Mouse (Mus musculus) c-Kit-positive CD71-negative TER-119-negative erythroid progenitor cells, embryonic 14.5 days (primary cell): ENCODE results near the gene Ror1.
A peak's percentile ranks its signal among the peaks of the same experiment; 100 is the strongest.

ENCODE experiments used
- DNase-seq: peaks from one replicate; pipeline ENCODE4 v3.0.0-alpha.2; 2013; ENCODE audit warnings: low read depth

Ror1 gene

DNA sequence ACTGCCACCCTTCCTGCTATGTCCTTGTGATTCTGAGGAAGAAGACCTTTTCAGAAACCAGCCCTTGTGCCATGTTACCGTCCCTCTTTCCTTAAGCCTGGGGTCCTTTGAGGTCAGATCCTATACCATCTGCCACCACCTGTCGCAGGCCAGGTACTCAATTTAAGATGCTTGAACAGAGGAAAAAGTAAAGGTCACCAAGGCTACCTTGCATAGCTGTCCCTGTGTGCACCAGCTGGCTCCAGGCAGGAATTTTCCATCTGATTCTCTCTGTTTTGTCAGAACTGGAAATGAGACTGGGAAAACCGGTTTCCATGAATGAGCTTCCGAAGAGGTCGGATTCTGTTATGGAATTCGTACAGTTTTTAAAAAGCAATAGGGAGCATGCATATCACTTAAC lies 294.8 kb downstream of the Ror1 start:
- no peak for DNase-seq

GRCm38 (mm10) chr4:100391021-100391420 lies 295.4 kb downstream of the Ror1 start:
- DNase-seq, result no peak

GRCm38 (mm10) chr4:100393374-100394061 lies 297.9 kb downstream of the Ror1 start:
- DNase-seq, result no peak

DNA sequence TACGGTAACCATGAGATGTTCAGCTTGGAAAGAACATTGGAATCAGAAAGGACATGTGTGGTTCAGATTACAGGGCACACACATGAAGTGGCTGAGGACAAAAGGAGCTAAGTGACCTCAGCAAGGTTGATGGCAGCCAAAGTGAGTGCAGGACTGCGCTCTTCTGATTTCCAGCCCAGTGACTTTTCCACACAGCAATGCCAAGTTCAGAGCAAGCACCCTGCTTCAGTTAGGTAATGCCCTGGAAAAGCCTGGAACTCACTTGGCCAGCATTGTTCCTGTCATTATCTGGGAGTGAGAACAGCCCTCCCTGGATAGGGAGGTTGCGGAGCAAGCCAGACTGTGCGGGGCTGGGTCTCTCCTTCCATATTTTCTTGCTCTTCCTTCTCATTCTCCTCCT lies 299.8 kb downstream of the Ror1 start:
- DNase-seq, result no peak

DNA sequence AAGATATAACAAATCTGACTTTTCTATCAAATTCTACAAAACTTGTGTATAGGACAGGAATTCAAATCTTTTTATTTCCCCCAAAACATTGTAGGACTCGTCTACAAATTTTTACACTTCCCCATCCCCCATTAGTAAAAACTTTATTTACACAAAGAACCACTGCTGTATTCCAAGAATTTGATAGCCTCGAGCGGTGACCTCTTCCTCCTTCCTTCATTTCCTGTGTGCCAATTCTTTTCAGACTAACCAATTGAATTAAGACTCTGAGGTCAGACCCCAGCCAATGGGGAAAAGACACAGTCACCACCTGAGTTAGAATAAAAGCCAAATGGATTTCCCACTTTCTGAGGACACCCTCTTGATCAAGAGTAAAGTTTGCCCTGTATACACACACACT lies 302.5 kb downstream of the Ror1 start:
- no peak for DNase-seq

GRCm38 (mm10) chr4:100401078-100401477 lies 305.5 kb downstream of the Ror1 start:
- no peak for DNase-seq

DNA sequence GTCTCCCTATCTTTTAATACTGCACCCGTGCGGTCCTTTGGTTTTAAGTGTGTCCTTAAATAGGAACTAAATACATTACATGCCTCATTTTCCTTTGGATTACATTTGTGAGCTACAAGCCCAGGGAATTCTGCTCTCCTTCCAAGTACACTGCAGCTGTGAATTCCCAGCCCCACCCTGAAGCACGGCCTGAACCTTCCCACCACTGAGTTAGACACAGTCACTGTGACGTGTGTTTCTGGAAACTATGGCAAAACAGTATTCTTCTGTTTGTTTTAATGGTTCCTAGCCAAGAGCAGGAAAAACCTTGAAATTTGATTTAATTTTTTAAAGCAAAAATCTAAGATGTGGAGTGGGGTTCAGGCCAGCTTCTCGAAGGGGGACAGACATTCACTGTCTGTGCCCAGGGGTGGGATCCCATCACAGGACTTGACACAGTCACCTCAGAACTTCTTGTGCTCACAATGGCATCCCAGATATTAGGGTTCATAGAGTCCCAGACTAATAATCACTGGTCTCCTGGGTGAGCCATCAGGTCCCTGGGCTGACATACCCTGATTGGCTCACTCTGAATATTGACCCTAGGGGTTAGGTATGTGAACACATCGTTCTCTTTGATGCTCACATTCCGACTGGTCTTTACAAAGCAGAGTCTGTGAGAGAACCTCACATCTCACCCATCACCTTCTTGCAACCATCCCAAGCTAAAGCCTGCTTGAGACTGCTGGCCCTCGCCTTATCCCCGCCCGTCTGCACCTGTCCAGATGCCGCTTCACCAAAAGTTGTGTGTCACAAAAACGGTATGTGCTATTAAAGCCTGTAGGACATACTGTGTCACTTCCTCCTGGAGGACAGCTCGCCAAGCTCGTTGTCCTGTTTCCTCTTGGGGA lies 306.2 kb downstream of the Ror1 start:
- no peak for DNase-seq

- DNase-seq, result peak; percentile 42
Observed at GRCm38 (mm10) chr4:100407261-100407874, 311.8 kb downstream of the Ror1 start.

DNA sequence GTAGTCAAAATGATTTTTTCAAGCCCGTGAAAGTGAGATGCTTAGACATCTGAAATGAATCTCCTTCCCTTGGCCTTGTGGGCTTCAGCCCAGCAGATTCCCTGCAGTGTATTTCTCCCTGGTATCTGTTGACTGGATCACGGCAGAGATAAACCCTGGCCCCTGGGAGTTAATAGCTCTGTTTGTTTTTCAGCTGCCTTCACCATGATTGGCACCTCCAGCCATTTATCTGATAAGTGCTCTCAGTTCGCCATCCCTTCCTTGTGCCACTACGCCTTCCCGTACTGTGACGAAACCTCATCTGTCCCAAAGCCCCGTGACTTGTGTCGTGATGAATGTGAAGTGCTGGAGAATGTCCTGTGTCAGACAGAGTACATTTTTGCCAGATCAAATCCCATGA lies 313.9 kb downstream of the Ror1 start:
- DNase-seq, result no peak

DNA sequence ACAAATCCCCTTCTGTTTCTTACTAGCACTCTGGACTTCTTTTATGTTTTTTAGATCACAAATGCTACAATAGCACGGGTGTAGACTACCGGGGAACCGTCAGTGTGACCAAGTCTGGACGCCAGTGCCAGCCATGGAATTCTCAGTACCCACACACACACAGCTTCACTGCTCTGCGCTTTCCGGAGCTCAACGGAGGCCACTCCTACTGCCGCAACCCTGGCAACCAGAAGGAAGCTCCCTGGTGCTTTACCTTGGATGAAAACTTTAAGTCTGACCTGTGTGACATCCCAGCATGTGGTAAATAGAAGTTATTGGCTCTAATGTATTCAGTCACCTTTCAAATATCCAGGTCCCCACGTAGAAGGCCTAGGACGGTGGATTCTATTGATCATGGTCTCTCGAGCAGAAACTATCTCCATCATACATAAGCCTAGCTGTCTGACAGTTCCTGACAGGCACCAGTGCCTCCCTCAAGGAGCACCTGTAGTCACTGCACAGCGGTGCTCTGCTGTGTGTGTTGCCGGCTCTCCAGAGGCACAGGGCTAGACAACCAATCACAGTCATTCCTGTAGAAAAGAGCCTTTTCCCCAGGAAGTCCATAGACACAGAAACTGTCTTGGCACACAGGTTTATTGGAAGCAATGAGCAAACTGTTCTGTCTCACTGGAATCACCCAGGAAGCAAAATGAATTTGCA lies 316.4 kb downstream of the Ror1 start:
- DNase-seq, result no peak

- DNase-seq, result no peak
Observed at GRCm38 (mm10) chr4:100422756-100423155, 327.2 kb downstream of the Ror1 start.

GRCm38 (mm10) chr4:100426101-100426500 lies 330.5 kb downstream of the Ror1 start:
- no peak for DNase-seq

GRCm38 (mm10) chr4:100429371-100429900 lies 333.8 kb downstream of the Ror1 start:
- no peak for DNase-seq

DNA sequence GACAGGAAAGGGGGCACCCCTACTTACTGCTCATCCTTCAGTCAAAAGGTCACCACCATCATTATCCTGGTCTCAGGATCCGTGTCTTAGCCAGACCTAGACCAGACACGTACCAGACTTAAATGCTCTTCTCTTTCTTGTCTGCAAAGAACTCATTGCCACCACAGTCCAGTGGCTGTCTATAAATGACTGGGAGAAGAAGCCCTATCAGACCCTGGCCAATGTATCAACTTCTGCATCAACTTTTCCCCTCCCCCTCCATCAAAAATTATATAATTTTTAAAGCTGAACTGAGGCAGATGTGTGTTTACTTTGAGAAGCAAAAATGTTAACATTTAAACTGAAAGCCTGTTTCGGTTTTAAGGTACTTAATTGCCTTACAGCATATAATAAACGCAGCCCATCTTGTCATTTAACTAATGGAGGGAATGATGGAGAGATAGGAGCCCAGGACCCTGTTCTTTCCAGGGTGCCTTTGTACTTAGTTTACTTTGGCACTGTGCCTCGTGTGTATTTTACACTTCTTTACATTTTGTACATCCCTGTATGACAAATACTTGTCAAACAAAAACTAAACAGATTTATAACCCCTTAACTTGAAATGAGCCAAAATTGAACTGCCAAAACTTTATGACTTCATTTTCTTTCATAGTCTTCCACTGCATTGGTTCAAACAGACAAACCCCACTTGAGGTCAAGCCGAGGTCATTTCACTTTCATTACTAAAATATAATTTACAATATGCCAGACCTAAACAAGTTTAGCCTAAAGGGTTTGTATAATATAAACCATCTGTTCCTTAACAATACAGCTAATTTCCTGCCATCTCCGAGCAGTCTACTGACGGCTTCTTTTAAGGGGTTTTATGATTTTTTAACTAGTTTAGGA lies 339.9 kb downstream of the Ror1 start:
- DNase-seq, result no peak

DNA sequence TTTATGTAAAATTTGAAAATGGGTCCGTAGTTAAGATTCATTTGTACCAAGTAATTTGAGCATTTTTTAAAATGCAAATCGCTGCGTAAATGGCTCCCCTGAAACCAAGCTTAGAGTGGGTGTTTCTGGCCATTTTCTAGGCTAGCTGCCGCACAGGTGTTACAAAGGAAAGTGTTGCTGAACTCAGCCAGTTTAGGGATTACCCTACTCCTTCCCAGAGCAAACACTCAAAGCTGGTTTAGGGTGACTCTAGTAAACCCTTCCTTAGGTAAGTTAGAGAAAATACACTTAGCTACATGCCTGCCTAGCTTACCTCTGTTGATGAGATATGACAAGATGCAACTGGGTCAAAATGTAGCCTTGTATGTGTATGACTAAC lies 340.6 kb downstream of the Ror1 start:
- no peak for DNase-seq

- DNase-seq, result no peak
Observed at GRCm38 (mm10) chr4:100446897-100447296, 351.3 kb downstream of the Ror1 start.

DNA sequence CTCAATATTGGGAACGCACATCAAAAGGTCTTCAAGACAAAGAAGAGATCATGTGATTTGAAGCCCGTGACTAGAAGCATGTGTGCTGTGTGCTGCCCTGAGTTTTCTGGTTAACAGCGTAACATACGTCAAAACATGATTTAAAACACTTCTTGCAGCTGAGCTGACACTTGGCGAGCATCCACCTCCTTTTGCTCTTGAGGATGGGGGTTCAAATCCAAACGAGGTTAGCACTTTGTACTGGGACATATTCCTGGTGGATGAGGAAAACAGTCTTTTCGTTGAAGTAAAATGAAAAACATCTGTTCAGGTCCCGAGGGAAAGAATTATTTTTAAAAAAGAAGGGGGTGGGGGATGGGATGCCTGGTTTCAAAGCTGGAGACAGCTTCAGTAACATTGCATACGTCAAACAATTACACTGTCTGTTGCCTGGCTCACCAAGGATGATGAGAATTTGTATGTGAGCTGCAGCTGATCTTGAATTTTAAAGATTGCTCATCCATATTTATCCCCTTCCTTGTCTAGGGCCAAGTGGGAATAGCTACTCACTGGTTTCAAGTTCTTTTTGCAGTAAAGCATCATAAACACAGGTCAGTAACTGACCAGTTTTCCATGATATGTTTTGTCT lies 367.0 kb downstream of the Ror1 start:
- no peak for DNase-seq

DNA sequence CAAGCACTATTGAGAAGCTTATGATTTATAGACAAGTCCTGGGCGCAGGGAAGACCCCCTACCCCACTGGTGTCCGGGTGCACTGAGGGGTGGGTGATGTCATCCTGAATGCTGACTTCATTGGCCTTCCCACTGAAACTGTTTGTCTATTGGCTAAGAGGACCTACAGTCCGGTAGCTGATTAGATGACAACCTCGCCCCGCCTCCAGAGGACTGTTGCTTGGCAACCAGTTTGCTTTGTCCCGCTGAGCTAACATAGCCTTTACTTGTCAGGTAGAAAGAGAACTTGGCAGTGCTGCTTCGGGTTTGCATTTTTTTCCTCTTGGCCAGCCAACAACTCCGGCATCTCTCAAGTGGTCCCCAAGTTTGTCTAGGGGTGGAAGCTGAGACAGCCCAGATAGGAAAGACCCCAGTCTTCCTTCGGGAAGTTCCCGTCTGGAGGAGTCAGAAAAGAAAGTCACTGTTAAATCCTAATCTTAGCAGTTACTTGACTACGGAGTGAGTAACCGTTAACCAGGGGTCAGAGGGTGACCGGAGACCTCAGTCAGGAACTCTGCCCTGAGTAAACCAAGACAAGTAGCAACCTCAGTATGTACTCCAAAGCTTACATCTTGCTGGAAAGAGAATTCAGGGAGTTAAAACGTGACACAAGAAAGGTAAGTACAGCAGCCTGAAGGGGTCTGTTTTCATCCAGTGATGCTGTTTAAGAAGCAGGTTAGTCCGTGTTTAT lies 383.2 kb downstream of the Ror1 start, which contains the start of gene Ube2u:
Gene Ube2u, plus strand, starts transcription at position 258 of the 730 bp plus-strand sequence.
- DNase-seq, result no peak

DNA sequence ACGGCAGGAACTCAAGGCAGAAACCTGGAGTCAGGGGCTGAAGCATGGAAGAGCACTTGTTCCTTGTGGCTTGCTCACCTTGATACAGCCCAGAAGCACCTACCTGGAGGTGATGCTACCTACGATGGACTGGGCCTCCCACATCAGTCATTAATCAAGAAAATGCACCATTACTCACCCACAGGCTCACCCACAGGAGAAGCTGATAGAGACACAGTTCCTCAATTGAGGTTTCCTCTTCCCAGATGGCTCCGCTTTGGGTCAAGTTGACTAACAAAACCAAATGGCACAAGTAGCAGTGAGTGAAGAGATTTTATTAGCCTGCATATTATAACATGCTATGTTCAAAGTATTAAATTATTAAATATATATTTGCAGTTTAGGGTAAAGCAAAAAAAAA lies 392.9 kb downstream of the Ror1 start:
- DNase-seq, result no peak
